Mouse (Mus musculus): ENCODE data around the gene Shc4.

- TF ChIP-seq CTCF (IDR thresholded peaks at IDR 0.05; ENCODE audit: control insufficient read depth, insufficient read depth, insufficient read length) (peak; percentile 93), MAX (IDR thresholded peaks at IDR 0.05) (no peak), MYOG (IDR thresholded peaks at IDR 0.05; ENCODE audit: control insufficient read depth, extremely low read depth, insufficient read length) (no peak)
These were observed 8.0 kb upstream of the Shc4 start for GRCm38 (mm10) chr2:125731763-125732560.
